Mouse (Mus musculus) myocyte (in vitro differentiated cells): ENCODE results near the gene Tnrc6c.

Source experiments
- E2F4 ChIP-seq: IDR thresholded peaks from one replicate; pipeline ENCODE4 v1.6.1; 2011; ENCODE audit warnings: mild to moderate bottlenecking, control low read depth, moderate library complexity; ENCODE audit not compliant: insufficient read depth
- MAX ChIP-seq: IDR thresholded peaks from one replicate; pipeline ENCODE4 v1.6.1; 2011; ENCODE audit warnings: low read depth, mild to moderate bottlenecking, control low read depth
- POLR2A ChIP-seq: IDR thresholded peaks from one replicate; pipeline ENCODE4 v1.6.1; 2011; ENCODE audit warnings: low read depth, mild to moderate bottlenecking, control low read depth, moderate library complexity; ENCODE audit not compliant: insufficient read length
- POLR2AphosphoS2 ChIP-seq: IDR thresholded peaks from one replicate; pipeline ENCODE4 v1.6.1; 2011; ENCODE audit warnings: low read depth, control low read depth; ENCODE audit not compliant: insufficient read length
- TCF3 ChIP-seq: IDR thresholded peaks from one replicate; pipeline ENCODE4 v1.6.1; 2011; ENCODE audit warnings: low read depth, control low read depth; ENCODE audit not compliant: insufficient read length
- USF1 ChIP-seq: IDR thresholded peaks from one replicate; pipeline ENCODE4 v1.6.1; 2011; ENCODE audit warnings: low read depth, mild to moderate bottlenecking, control low read depth, moderate library complexity

DNA sequence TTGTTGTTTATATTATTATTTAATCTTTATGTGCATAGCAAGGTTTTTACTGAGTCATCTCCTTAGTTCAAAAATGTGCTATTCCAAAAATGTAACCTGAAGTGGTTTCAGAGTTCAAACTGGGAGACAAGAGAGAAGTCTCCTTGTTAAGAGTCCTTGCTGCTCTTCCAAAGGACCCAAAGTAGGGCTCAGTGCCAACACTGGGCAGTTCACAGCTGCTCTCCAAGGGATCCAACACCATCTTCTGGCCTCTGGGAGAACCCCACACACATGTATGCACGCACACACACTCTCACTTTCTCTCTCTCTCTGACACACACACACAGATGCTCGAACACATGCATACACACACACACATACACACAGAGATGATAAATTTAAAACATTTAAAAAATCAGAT, 11.9 kb upstream of the Tnrc6c start:
- no peak for TF ChIP-seq POLR2A
- TF ChIP-seq MAX: no peak
- TF ChIP-seq TCF3: no peak
- no peak for TF ChIP-seq USF1
- no peak for TF ChIP-seq E2F4
- TF ChIP-seq POLR2AphosphoS2: no peak
